Mouse (Mus musculus) yolk sac, embryonic 10.5 days (tissue): ENCODE measurements around the gene Slc52a3.

Source experiments
- DNase-seq: peaks from one replicate; pipeline ENCODE4 v3.0.0-alpha.2; 2017; ENCODE audit warnings: low spot score

Slc52a3 gene

GRCm38 (mm10) chr2:151996229-151997189 lies at the start of gene Slc52a3:
Slc52a3 (plus strand) TSS chr2:151996511.
- peak; percentile 77 for DNase-seq

DNA sequence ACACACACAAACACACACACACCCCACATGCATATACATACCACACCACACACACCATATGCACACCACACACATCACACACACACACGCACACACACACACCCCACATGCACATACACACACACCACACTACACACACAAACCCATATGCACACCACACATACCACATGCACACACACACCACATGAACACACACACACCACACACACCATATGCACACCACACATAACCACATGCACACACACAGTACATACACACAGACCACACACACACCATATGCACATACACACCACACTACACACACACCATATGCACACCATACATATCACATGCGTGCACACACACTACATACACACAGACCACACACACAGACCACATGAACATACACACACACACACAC lies 48.7 kb upstream of the Slc52a3 start:
- DNase-seq: no peak

DNA sequence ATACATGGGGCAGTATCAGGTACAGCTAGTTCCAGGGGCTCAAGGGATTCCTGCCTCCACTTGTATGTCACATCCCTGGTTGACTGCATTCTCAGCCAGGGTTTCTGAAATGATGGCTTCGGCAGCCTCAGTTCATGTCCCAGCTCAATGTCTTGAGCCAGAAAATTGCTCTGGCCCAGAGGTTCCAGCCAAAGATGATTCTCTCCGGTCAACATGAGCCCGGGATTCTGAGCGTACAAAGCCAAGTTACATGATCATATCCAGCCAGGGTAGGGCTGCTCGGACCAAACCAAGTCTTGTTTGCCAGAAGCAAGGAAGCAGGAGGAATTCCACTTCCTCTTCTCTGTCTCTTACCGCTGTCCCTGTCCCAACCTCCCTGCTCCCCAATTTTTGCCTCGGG lies 48.0 kb upstream of the Slc52a3 start:
- DNase-seq: no peak

DNA sequence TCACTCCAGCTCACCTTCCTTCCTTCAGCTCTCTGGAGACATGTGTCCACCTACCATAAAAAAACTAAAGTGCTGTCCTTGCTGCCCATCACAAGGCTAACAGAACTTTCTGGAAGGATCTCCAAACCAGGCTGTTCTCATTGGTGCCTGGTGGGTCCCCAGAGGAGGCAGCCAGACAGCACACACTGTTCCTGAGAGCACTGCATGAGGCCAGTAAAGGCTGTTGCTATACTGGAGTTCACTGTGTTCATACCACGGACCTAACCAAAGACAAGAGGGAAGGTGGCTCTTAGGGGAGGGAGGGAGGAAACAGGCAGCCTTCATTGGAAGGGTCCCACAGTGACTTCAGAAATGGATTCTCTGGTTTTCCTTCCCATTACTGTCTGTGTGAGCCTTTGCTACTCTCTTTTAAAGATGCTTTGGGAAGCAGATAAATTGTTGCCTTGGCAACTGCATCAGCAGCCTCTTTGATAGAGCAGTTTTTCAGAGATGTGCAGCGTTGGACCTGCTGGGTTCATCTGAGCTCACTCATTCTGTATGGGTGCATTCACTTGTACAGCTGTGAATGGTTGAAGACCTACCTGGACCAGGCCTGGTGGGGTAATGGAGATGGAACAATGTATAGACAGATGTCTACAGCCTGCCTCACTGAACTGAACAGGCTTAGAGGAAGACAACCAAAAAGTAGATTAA lies 47.1 kb upstream of the Slc52a3 start:
- no peak for DNase-seq

DNA sequence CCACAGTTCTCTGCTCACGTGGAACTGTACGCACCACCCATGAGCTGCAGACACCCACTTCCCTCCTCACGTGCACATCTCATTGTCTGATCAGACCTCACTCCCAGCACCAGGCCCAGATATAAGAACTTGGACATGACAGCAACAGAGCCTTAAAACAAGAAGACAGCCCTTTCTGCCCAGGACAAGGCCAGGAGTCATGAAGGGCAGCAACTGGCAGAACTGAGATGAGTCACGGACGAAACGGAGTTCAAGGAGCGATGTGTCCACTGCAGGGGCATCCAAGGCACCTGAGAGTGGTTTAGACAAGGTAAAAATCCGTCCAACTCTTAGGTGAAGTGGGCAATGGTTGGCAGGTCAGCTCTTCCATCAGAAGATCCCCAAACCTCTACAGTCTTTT lies 42.6 kb upstream of the Slc52a3 start:
- DNase-seq: no peak

GRCm38 (mm10) chr2:151956500-151957137 lies 39.7 kb upstream of the Slc52a3 start:
- DNase-seq: no peak

- peak; percentile 80 for DNase-seq
These were observed 37.0 kb upstream of the Slc52a3 start for GRCm38 (mm10) chr2:151959274-151959673.

DNA sequence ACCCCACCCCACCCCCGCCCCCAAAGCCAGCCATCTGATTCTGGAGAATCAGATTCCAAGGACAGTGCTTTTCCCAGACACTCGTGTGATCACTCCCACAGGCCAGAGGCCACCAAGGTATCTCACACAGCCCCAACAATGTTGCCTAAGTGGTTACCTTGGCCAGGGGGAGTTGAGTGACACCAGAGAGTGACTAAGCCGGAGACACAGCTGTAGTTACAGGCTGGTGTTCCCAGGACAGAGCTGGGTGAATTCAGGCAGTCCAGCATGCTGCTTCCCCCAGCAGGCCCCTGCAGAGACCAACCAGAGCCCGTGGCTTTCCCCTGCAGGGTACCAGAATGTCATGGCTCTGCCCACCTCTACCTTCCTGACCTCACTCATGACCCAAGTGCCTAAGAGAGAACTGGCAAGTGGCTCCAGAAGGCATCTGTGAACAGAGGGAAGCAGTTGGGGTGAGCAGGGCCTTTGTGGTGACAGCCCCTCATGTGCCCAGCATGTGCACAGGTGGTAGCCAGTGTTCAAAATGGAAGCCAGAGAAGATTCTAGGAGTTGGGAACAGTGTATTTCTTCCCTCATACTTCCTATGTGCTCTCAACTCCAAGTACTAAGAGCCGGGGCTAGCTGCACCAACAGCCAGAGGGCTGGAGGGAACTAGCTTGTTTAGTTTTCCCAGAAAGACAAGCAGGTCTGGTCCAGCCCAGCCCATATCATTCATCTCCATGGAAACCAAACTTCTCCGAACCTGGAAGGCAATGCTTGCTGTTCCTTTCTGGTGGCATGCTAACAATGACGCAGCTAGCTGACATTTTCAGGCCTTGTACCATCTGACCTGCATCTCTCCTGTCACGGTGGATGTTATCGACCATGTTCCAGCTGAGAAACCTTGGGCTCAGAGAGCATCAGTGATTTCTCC lies 34.8 kb upstream of the Slc52a3 start:
- DNase-seq: no peak

DNA sequence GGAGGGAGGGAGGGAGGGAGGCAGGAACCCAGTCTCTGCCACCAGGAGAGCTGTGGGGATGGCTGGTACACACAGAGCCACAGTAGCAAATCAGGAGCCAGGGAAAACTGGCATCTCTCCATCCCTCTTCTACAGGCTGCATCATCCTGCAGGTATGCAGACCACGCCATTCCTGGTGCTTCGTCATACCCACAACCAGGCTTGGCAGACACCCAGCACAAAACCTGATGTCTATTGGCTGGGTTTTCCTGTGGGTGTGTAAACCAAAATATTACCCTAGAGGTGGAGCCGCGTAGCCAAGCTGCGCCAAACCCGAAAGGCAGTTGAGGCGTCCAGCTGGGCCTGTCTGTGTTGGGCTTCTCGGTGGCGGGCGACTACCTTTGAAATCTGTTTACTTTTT lies 33.8 kb upstream of the Slc52a3 start:
- DNase-seq: no peak

DNA sequence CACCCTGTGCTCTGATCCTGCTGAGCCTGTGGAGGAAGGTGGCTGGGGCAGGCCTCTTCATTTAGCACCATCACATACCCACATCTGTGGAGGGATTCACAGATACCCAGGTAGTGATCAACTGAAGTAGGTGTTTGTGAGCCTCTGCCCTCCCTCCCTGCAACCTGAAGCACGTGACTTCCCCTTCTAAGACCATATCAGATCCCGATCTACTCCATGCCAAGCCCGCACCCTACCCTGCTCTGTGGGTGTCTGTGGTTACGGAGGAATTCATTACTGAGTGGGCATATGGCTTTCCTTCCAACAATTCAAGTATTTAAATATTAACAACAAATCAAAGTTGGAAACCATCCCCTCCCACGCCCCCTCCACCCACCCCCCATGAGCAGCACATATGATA lies 33.0 kb upstream of the Slc52a3 start:
- DNase-seq: no peak

- DNase-seq: no peak
These were observed 32.3 kb upstream of the Slc52a3 start for GRCm38 (mm10) chr2:151964052-151964451.

DNA sequence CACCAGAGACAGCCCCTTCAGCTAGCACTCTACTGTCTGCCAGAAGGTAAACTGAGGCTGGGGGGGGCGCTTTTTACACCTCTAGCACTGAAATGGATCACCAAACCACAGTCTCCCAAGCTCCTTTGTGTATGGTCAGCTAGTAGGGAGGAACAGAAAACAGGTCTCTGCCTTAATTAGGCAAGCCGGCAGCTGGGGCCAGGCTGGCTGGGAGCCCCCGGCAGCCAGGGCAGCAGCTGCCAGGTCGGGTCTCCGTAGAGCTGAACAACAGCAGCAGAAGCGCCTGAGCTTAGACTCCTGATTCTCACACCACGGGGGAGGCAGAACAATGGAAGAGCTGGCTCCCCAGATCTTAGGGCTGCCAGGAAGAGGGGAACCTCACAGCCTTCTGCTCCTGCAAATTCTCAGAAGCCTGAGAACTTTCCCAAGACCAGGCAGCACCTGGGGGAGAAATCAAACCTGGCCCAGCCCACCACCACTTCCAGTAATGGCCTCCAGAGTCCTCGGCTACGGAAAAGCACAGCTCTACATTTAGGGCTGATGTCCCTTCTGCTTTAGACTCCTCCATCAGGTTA lies 29.0 kb upstream of the Slc52a3 start:
- no peak for DNase-seq

GRCm38 (mm10) chr2:151967792-151968191 lies 28.5 kb upstream of the Slc52a3 start:
- no peak for DNase-seq

- no peak for DNase-seq
These were observed 27.9 kb upstream of the Slc52a3 start for GRCm38 (mm10) chr2:151968451-151968850.

DNA sequence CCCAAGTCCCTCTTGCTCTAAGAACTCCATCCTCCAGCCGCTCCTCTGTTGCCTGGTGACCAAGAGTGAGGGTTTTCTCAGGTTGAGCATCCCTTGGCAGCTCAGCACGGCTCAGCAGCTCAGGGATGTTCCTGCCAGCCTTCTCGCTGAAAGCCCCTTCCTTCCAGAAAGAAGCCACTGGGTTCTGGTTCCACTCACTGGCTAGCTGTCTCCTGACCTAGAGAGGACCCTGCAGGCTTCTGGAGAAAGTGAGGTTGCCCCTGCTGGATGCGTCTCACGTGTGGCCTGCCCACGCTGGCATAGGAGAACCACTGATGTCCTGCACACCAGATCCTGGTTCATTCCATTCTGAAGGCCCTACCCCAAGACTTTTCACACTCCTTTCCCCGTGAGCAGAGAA lies 27.3 kb upstream of the Slc52a3 start:
- DNase-seq: no peak

DNA sequence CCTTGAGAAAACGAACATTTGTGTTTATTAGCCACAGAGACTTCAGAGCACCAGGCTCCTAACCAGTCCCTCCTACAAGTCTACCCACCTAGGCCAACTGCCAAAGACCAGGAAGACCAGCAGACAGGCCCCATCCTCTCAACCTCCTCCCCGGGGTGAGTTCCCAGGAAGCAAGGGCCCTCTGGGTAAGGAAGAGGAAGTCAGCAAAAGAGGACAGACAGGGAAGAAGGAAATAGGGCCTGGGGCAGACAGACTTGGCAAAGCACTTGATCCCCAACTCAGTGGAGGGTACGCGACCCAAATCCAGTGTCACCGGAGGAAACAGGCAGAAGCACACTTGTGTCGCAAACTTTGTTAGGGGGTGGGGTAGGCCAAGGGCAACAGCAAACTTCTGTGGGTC lies 26.9 kb upstream of the Slc52a3 start:
- DNase-seq: no peak

DNA sequence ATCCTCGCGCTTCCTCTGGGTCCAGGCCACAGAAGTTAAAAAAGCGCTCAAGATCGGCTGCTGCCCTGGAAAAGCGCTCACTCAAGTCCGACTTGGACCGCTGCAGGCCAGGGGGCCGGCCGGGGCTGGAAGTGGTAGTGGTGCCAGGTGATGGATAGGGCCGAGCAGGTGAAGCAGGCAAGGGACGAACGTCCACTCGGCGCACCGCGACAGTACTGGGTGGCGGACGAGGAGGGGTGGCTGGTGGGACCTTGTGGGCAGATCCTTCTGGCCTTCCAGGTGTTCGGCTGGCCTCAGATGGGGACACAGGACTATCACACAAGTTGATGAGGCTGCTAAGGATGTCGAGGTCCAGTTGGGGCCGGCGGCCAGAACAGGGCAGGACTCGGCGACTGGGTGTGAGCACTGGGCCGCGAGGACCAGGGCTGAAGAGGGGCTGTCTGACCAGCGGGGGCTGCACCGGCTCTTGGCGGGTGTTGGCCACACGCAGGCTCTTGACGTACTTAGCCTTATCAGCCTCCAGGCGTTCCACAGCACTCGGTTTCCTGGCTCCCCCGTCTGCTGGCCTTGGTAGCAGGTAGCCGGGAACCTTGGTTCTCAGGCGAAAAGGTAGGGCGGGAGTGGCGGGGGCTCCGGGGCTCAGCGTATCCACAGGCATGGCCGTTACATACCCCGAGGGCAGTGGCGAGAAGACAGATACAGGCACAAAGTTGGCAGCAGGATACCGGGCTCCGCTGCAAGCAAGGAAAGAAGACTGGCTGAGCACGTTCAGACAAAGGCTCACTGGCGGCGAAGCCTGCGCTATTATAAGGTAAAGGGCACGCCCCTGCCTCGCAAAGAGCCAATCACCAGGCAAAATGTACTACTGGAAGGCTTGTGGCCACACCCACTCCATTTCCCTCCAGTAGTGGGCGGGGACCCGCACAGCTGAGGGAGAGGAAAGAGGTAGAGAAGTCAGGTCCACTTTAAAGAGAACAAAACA lies 25.8 kb upstream of the Slc52a3 start:
- peak; percentile 75 for DNase-seq

GRCm38 (mm10) chr2:151971748-151972147 lies 24.6 kb upstream of the Slc52a3 start:
- no peak for DNase-seq

DNA sequence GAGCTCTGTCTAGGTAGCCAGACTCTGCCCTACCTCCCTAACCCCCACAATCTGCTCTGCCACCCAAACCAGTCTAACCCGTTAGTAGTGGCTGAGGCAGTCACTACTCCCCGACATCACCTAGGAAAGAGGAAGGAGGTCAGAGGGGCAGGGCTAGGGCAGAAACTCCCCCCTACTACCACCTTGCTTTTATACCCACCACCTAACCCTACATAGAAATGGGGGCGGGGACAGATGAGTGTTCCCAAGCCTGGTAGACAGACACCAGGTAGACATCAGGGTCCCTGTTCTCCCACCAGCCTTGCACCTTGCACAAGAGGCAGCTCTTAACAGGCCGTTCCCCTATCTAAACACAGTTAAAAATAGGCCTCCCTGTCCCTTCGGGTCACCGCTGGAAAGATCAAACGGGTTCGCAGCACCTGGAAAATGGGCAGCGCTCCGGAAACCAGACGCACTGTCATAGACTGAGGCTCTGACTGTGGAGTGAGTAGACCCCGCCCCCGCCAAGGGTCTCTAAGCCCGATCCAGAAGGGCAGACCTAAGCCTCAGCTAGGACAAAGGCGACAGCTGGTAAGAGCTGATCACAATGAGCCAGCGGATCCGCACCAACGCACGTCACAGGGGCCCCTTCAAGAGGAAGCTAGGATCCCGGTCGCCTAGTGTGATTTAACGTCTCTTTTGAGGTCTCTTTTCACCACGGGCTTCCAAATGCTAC lies 23.3 kb upstream of the Slc52a3 start:
- DNase-seq: no peak
